Mouse (Mus musculus) lung, postnatal 0 days (tissue): ENCODE data around the gene Rora.
"Not testable (repeated sequence)": the region's sequence is repeated elsewhere in the genome, so short reads cannot be mapped to it uniquely, and the experiment has no call there.

ENCODE experiments used
- CTCF ChIP-seq: IDR thresholded peaks from 2 replicates; pipeline ENCODE4 v1.5.1; 2016; ENCODE audit warnings: antibody characterized with exemption, mild to moderate bottlenecking
- EP300 ChIP-seq: IDR thresholded peaks from 2 replicates; pipeline ENCODE4 v1.6.1; 2016; ENCODE audit warnings: antibody characterized with exemption, mild to moderate bottlenecking, control low read depth

DNA sequence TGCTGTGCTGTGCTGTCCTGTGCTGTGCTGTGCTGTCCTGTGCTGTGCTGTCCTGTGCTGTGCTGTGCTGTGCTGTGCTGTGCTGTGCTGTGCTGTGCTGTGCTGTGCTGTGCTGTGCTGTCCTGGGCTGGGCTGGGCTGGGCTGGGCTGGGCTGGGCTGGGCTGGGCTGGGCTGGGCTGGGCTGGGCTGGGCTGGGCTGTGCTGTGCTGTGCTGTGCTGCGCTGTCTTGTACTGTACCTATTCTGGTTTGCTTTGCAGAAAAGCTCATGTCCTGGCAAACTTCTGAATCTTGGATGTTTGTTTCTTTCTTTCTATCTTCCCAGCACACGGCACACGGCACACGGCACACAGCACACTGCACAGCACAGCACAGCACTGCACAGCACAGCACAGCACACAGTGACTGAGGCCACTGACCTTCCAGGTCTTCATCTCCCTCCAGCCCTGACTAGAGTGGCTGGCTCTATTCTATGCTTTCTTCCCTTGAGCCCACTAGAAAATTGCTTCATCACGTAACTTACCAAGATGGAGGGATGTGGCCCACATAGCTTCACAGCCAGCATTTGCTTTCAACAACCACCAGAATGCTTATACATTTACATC lies 446.7 kb downstream of the Rora start:
- not testable (repeated sequence) for TF ChIP-seq CTCF, EP300
